Mouse (Mus musculus): ENCODE measurements around the gene Sfmbt2. TPM values are rescaled to one million over a fixed set of nuclear protein-coding genes. Genes with fewer than 3 reads are reported as not detected.

Sfmbt2 gene
- polyA plus RNA-seq, 1 experiment from 2014 or later: 1.2 TPM

GRCm38 (mm10) chr2:10420944-10421420, 50.7 kb downstream of the Sfmbt2 start:
- H3K4me3 ChIP-seq: no peak overlapping the region
- H3K4me1 ChIP-seq (replicated peaks): no peaks in the 10 kb centered on the region
- no peaks in the 10 kb centered on the region for H3K9me3 ChIP-seq (replicated peaks)
- no peaks in the 10 kb centered on the region for H3K27me3 ChIP-seq
- H3K9ac ChIP-seq: no peak overlapping the region
- WGBS: 70% methylated on average over 6 of the region's 6 CpGs
- no peak overlapping the region for H3K27ac ChIP-seq
- H3K36me3 ChIP-seq: no peaks in the 10 kb centered on the region
- ATAC-seq (replicated peaks; ENCODE audit: insufficient number of reproducible peaks, insufficient read depth, low FRiP score, low read depth): no peak
- no peak overlapping the region for H3K4me2 ChIP-seq

GRCm38 (mm10) chr2:10437290-10437689, 67.0 kb downstream of the Sfmbt2 start:
- Histone ChIP-seq H3K9ac (no peak overlapping the region), H3K27me3 (no peaks in the 10 kb centered on the region), H3K4me3 (no peak overlapping the region), H3K36me3 (no peaks in the 10 kb centered on the region), H3K27ac (no peak overlapping the region), H3K4me1 (replicated peaks) (no peaks in the 10 kb centered on the region), H3K4me2 (no peak overlapping the region), H3K9me3 (replicated peaks) (no peaks in the 10 kb centered on the region)
- 64% methylated on average over 9 of the region's 9 CpGs for WGBS
- no peak for ATAC-seq (replicated peaks; ENCODE audit: insufficient number of reproducible peaks, insufficient read depth, low FRiP score, low read depth)

- no peaks in the 10 kb centered on the region for H3K36me3 ChIP-seq
- no peaks in the 10 kb centered on the region for H3K9me3 ChIP-seq (replicated peaks)
- ATAC-seq (replicated peaks; ENCODE audit: insufficient number of reproducible peaks, insufficient read depth, low FRiP score, low read depth): no peak
- no peak overlapping the region for H3K4me2 ChIP-seq
- no peak overlapping the region for H3K27ac ChIP-seq
- WGBS: 82% methylated on average over 9 of the region's 9 CpGs
- no peak overlapping the region for H3K4me3 ChIP-seq
- H3K9ac ChIP-seq: no peak overlapping the region
- H3K27me3 ChIP-seq: no peaks in the 10 kb centered on the region
- no peaks in the 10 kb centered on the region for H3K4me1 ChIP-seq (replicated peaks)
Measured at GRCm38 (mm10) chr2:10441811-10442210, 71.5 kb downstream of the Sfmbt2 start.

GRCm38 (mm10) chr2:10453577-10453976, 83.3 kb downstream of the Sfmbt2 start:
- H3K9me3 ChIP-seq (replicated peaks): no peaks in the 10 kb centered on the region
- no peaks in the 10 kb centered on the region for H3K36me3 ChIP-seq
- H3K27me3 ChIP-seq: no peaks in the 10 kb centered on the region
- no peaks in the 10 kb centered on the region for H3K4me1 ChIP-seq (replicated peaks)
- no peak overlapping the region for H3K9ac ChIP-seq
- WGBS: 64% methylated on average over 3 of the region's 3 CpGs
- ATAC-seq (replicated peaks; ENCODE audit: insufficient number of reproducible peaks, insufficient read depth, low FRiP score, low read depth): no peak
- no peak overlapping the region for H3K4me3 ChIP-seq
- H3K4me2 ChIP-seq: no peak overlapping the region
- H3K27ac ChIP-seq: no peak overlapping the region

- 83% methylated on average over 12 of the region's 12 CpGs for WGBS
- Histone ChIP-seq H3K4me2 (no peak overlapping the region), H3K4me3 (no peak overlapping the region), H3K27ac (no peak overlapping the region), H3K4me1 (replicated peaks) (no peaks in the 10 kb centered on the region), H3K36me3 (no peaks in the 10 kb centered on the region), H3K9me3 (replicated peaks) (no peaks in the 10 kb centered on the region), H3K27me3 (no peaks in the 10 kb centered on the region), H3K9ac (no peak overlapping the region)
- no peak for ATAC-seq (replicated peaks; ENCODE audit: insufficient number of reproducible peaks, insufficient read depth, low FRiP score, low read depth)
Measured at GRCm38 (mm10) chr2:10458309-10458708, 88.0 kb downstream of the Sfmbt2 start.

GRCm38 (mm10) chr2:10516516-10516915, 146.2 kb downstream of the Sfmbt2 start:
- ATAC-seq (replicated peaks; ENCODE audit: insufficient number of reproducible peaks, insufficient read depth, low FRiP score, low read depth): no peak
- Histone ChIP-seq H3K27ac (no peak overlapping the region), H3K4me2 (no peak overlapping the region), H3K4me1 (replicated peaks) (no peaks in the 10 kb centered on the region), H3K9me3 (replicated peaks) (no peaks in the 10 kb centered on the region), H3K27me3 (no peaks in the 10 kb centered on the region), H3K4me3 (no peak overlapping the region), H3K36me3 (no peaks in the 10 kb centered on the region), H3K9ac (no peak overlapping the region)
- WGBS: 83% methylated on average over 2 of the region's 2 CpGs

GRCm38 (mm10) chr2:10521719-10522415, 151.6 kb downstream of the Sfmbt2 start:
- H3K9me3 ChIP-seq (replicated peaks): no peaks in the 10 kb centered on the region

GRCm38 (mm10) chr2:10525622-10526021, 155.3 kb downstream of the Sfmbt2 start:
- Histone ChIP-seq H3K36me3 (no peaks in the 10 kb centered on the region), H3K27ac (no peak overlapping the region), H3K9me3 (replicated peaks) (no peaks in the 10 kb centered on the region), H3K27me3 (no peaks in the 10 kb centered on the region), H3K4me2 (no peak overlapping the region), H3K9ac (no peak overlapping the region), H3K4me1 (replicated peaks) (no peaks in the 10 kb centered on the region), H3K4me3 (no peak overlapping the region)
- WGBS: 84% methylated on average over 7 of the region's 7 CpGs
- ATAC-seq (replicated peaks; ENCODE audit: insufficient number of reproducible peaks, insufficient read depth, low FRiP score, low read depth): no peak

More at GRCm38 (mm10) chr2:10521719-10522415, 151.6 kb downstream of the Sfmbt2 start:
- Histone ChIP-seq H3K4me1 (replicated peaks) (no peaks in the 10 kb centered on the region), H3K27me3 (no peaks in the 10 kb centered on the region), H3K27ac (no peak overlapping the region), H3K36me3 (no peaks in the 10 kb centered on the region), H3K4me3 (no peak overlapping the region), H3K9ac (no peak overlapping the region), H3K4me2 (no peak overlapping the region)
- 72% methylated on average over 5 of the region's 5 CpGs for WGBS
- no peak for ATAC-seq (replicated peaks; ENCODE audit: insufficient number of reproducible peaks, insufficient read depth, low FRiP score, low read depth)

- no peak overlapping the region for H3K4me3 ChIP-seq
- H3K27me3 ChIP-seq: no peaks in the 10 kb centered on the region
- no peak overlapping the region for H3K4me2 ChIP-seq
- no peaks in the 10 kb centered on the region for H3K4me1 ChIP-seq (replicated peaks)
- H3K9ac ChIP-seq: no peak overlapping the region
- no peak overlapping the region for H3K27ac ChIP-seq
- H3K9me3 ChIP-seq (replicated peaks): no peaks in the 10 kb centered on the region
- no peaks in the 10 kb centered on the region for H3K36me3 ChIP-seq
- WGBS: 84% methylated on average over 4 of the region's 4 CpGs
- no peak for ATAC-seq (replicated peaks; ENCODE audit: insufficient number of reproducible peaks, insufficient read depth, low FRiP score, low read depth)
Measured at GRCm38 (mm10) chr2:10541762-10542161, 171.5 kb downstream of the Sfmbt2 start.

GRCm38 (mm10) chr2:10542388-10542787, 172.1 kb downstream of the Sfmbt2 start:
- Histone ChIP-seq H3K4me2 (no peak overlapping the region), H3K27me3 (no peaks in the 10 kb centered on the region), H3K36me3 (no peaks in the 10 kb centered on the region), H3K4me3 (no peak overlapping the region), H3K9ac (no peak overlapping the region), H3K27ac (no peak overlapping the region), H3K9me3 (replicated peaks) (no peaks in the 10 kb centered on the region), H3K4me1 (replicated peaks) (no peaks in the 10 kb centered on the region)
- WGBS: 60% methylated on average over 7 of the region's 7 CpGs
- no peak for ATAC-seq (replicated peaks; ENCODE audit: insufficient number of reproducible peaks, insufficient read depth, low FRiP score, low read depth)

- Histone ChIP-seq H3K27me3 (no peaks in the 10 kb centered on the region), H3K27ac (no peak overlapping the region), H3K36me3 (no peaks in the 10 kb centered on the region), H3K9ac (no peak overlapping the region), H3K4me2 (no peak overlapping the region), H3K4me1 (replicated peaks) (no peaks in the 10 kb centered on the region), H3K4me3 (no peak overlapping the region), H3K9me3 (replicated peaks) (no peaks in the 10 kb centered on the region)
- ATAC-seq (replicated peaks; ENCODE audit: insufficient number of reproducible peaks, insufficient read depth, low FRiP score, low read depth): no peak
- WGBS: 66% methylated on average over 1 of the region's 1 CpGs
Measured at GRCm38 (mm10) chr2:10558816-10559215, 188.5 kb downstream of the Sfmbt2 start.

GRCm38 (mm10) chr2:10565491-10565890, 195.2 kb downstream of the Sfmbt2 start:
- no peak for ATAC-seq (replicated peaks; ENCODE audit: insufficient number of reproducible peaks, insufficient read depth, low FRiP score, low read depth)
- no peak overlapping the region for H3K4me3 ChIP-seq

More at GRCm38 (mm10) chr2:10565491-10565890, 195.2 kb downstream of the Sfmbt2 start:
- Histone ChIP-seq H3K9ac (no peak overlapping the region), H3K4me2 (no peak overlapping the region), H3K27ac (no peak overlapping the region), H3K27me3 (no peaks in the 10 kb centered on the region), H3K36me3 (no peaks in the 10 kb centered on the region), H3K4me1 (replicated peaks) (peaks cover 12% of the 10 kb centered on the region), H3K9me3 (replicated peaks) (no peaks in the 10 kb centered on the region)
- 79% methylated on average over 3 of the region's 3 CpGs for WGBS
